Mouse (Mus musculus): ENCODE data around the gene Gm21874.
"Not testable (repeated sequence)": the region's sequence is repeated elsewhere in the genome, so short reads cannot be mapped to it uniquely, and the experiment has no call there.

The Gm21874 gene

GRCm38 (mm10) chrY:9416048-9416447 is at the start of gene Gm21874:
TSS of gene Gm21874 (minus strand) at chrY:9416148.
- DNase-seq (ENCODE audit: low read depth): not testable (repeated sequence)
